Mouse (Mus musculus): ENCODE results near the gene Ddx28. TPM values are rescaled to one million over a fixed set of nuclear protein-coding genes. Genes with fewer than 3 reads are reported as not detected.
"Not testable (repeated sequence)": the region's sequence is repeated elsewhere in the genome, so short reads cannot be mapped to it uniquely, and the experiment has no call there.

The Ddx28 gene
- polyA plus RNA-seq, 1 experiment from 2014 or later = 17.2 TPM

DNA sequence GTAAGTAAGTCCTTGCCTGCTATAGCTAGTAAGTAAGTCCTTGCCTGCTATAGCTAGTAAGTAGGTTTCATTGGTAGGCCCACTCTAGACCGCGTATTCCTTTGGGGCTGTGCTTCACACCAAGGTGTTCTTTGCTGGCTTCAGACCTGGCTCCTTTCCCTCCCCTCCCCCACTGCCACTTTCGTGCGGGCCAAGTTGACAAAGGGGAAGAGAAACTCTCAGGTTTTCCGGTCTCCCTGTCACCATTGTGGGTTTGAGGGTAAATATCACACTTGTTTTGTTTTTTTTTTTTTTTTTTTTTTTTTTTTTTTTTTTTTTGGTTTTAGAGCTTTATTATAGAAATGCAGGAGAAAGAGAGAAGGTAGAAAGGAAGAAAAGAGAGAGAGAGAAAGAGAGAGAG, 19.2 kb downstream of the Ddx28 start:
- H3K4me1 ChIP-seq = 0 out of 2 replicates have a peak, but pooled peaks cover 4% of the 10 kb centered on the region
- H3K9ac ChIP-seq = no peak overlapping the region
- H3K4me3 ChIP-seq (replicated peaks) = no peak overlapping the region
- H3K9me3 ChIP-seq (replicated peaks) = no peaks in the 10 kb centered on the region
- no peak for ATAC-seq (ENCODE audit: insufficient number of reproducible peaks, low FRiP score, low TSS enrichment, low read depth)
- no peak overlapping the region for H3K27ac ChIP-seq (replicated peaks)
- 67% methylated on average over 5 of the region's 5 CpGs for WGBS
- H3K36me3 ChIP-seq = no peaks in the 10 kb centered on the region
- no peaks in the 10 kb centered on the region for H3K27me3 ChIP-seq
- no peak overlapping the region for H3K4me2 ChIP-seq (replicated peaks)

DNA sequence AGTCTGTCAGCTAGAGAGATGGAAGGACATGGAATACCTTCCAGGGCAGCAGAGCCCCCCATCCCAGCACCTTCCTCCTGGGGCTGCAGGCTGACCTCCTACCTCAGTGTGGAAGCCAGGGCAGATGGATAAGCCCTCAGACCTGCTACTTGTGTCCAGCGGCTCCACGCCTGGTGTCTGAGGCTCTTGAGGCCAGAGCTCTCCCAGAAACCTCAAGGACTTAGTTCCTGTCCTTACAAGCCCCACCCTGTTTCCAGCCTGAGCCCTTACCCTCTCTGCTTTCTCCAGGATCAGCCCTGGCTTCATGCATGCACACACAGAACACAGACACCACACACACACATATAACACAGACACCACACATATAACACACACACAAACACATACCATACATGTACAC, 20.1 kb downstream of the Ddx28 start:
- WGBS = 86% methylated on average over 2 of the region's 2 CpGs
- Histone ChIP-seq H3K9ac (no peak overlapping the region), H3K9me3 (replicated peaks) (no peaks in the 10 kb centered on the region)

DNA sequence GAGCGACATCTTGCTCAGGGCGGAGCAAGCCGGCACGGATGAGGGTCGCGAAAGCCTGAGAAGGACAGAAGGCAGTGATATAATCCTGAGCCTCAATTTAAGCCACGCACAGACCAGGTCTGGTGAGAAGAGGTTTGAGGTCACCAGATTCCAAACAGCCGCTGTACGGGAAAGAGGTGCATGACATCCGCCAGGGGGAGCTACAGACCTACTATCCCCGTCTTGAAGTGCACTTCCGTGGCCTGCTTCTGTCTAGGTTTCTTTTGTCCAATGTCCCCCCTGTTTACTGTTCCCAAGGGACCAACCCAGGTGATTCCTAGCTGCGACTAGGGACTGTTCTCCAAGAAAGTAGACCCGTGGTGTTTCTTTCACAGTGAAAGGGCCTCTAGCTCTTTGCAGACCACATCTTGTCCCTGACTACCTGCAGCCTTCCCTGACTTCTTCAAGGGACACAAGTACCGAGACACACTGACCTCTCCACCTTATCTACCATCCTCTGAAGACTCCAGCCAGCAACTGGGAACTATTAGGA, 20.8 kb downstream of the Ddx28 start, which contains the start of gene Dus2:
Gene Dus2 (plus strand): TSS at position 482 of the 532 bp plus-strand sequence.
- H3K4me3 ChIP-seq (replicated peaks) = no peak within 1 kb of the TSS
- WGBS = 8% methylated on average over 15 of the region's 15 CpGs
- 0 out of 2 replicates have a peak, but pooled peaks have one; percentile 60 for ATAC-seq (ENCODE audit: insufficient number of reproducible peaks, low FRiP score, low TSS enrichment, low read depth)

More for the DNA sequence above, 20.1 kb downstream of the Ddx28 start:
- H3K27ac ChIP-seq (replicated peaks) = no peak overlapping the region
- ATAC-seq (ENCODE audit: insufficient number of reproducible peaks, low FRiP score, low TSS enrichment, low read depth) = no peak
- no peak overlapping the region for H3K4me3 ChIP-seq (replicated peaks)
- H3K27me3 ChIP-seq = no peaks in the 10 kb centered on the region
- H3K4me1 ChIP-seq = 0 out of 2 replicates have a peak, but pooled peaks cover 4% of the 10 kb centered on the region
- no peaks in the 10 kb centered on the region for H3K36me3 ChIP-seq
- H3K4me2 ChIP-seq (replicated peaks) = no peak overlapping the region

DNA sequence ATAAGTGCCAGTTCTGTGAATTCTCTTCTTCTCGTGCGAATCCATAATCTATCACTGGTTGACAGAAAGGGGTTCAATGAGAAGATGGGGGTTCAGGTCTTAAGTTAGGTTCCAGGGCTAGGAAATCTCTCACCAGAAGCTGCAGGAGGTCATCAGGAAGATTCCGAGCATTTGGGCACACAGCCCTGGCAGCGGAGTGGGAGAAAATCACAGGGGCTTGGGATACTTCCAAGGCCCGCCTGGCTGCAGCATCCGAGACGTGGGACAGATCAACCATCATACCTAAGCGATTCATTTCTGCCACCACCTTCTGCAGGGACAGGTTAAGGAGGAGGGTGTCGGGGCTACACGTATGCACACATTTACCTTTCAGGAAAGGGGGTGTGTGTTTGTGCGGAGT, 23.1 kb downstream of the Ddx28 start:
- WGBS = 84% methylated on average over 11 of the region's 11 CpGs

More for the DNA sequence above, 20.8 kb downstream of the Ddx28 start, which contains the start of gene Dus2:
- peak within 1 kb of the TSS; percentile 13 for H3K4me2 ChIP-seq (replicated peaks)
- 0 out of 2 replicates have a peak, but pooled peaks cover 4% of the 10 kb centered on the region for H3K4me1 ChIP-seq
- no peak within 1 kb of the TSS for H3K9ac ChIP-seq
- H3K27ac ChIP-seq (replicated peaks) = no peak within 1 kb of the TSS
- no peaks in the 10 kb centered on the region for H3K36me3 ChIP-seq
- H3K9me3 ChIP-seq (replicated peaks) = no peaks in the 10 kb centered on the region
- no peaks in the 10 kb centered on the region for H3K27me3 ChIP-seq

GRCm38 (mm10) chr8:105983406-105983805, 28.3 kb downstream of the Ddx28 start:
- H3K9me3 ChIP-seq (replicated peaks) = not testable (repeated sequence)
- 81% methylated on average over 11 of the region's 11 CpGs for WGBS

More for the DNA sequence above, 23.1 kb downstream of the Ddx28 start:
- no peak overlapping the region for H3K4me2 ChIP-seq (replicated peaks)
- no peak for ATAC-seq (ENCODE audit: insufficient number of reproducible peaks, low FRiP score, low TSS enrichment, low read depth)
- H3K9me3 ChIP-seq (replicated peaks) = no peaks in the 10 kb centered on the region
- H3K9ac ChIP-seq = no peak overlapping the region
- H3K4me1 ChIP-seq = 0 out of 2 replicates have a peak, but pooled peaks cover 4% of the 10 kb centered on the region
- no peak overlapping the region for H3K27ac ChIP-seq (replicated peaks)
- H3K4me3 ChIP-seq (replicated peaks) = no peak overlapping the region
- no peaks in the 10 kb centered on the region for H3K27me3 ChIP-seq
- no peaks in the 10 kb centered on the region for H3K36me3 ChIP-seq

GRCm38 (mm10) chr8:105981146-105981545, 30.5 kb downstream of the Ddx28 start:
- Histone ChIP-seq H3K9me3 (replicated peaks) (no peaks in the 10 kb centered on the region), H3K9ac (no peak overlapping the region), H3K27me3 (no peaks in the 10 kb centered on the region), H3K36me3 (no peaks in the 10 kb centered on the region), H3K27ac (replicated peaks) (no peak overlapping the region), H3K4me2 (replicated peaks) (no peak overlapping the region), H3K4me1 (no peaks in the 10 kb centered on the region), H3K4me3 (replicated peaks) (no peak overlapping the region)
- 100% methylated on average over 1 of the region's 1 CpGs for WGBS
- no peak for ATAC-seq (ENCODE audit: insufficient number of reproducible peaks, low FRiP score, low TSS enrichment, low read depth)

More at GRCm38 (mm10) chr8:105983406-105983805, 28.3 kb downstream of the Ddx28 start:
- H3K4me3 ChIP-seq (replicated peaks); H3K4me1 ChIP-seq; H3K9ac ChIP-seq; H3K36me3 ChIP-seq; H3K27ac ChIP-seq (replicated peaks); H3K4me2 ChIP-seq (replicated peaks); ATAC-seq (ENCODE audit: insufficient number of reproducible peaks, low FRiP score, low TSS enrichment, low read depth); H3K27me3 ChIP-seq: not testable (repeated sequence)

- 87% methylated on average over 15 of the region's 15 CpGs for WGBS
- Histone ChIP-seq H3K27me3 (no peaks in the 10 kb centered on the region), H3K9ac (no peak within 1 kb of the TSS), H3K4me1 (no peaks in the 10 kb centered on the region), H3K9me3 (replicated peaks) (no peaks in the 10 kb centered on the region), H3K4me3 (replicated peaks) (no peak within 1 kb of the TSS), H3K36me3 (no peaks in the 10 kb centered on the region), H3K27ac (replicated peaks) (no peak within 1 kb of the TSS), H3K4me2 (replicated peaks) (no peak within 1 kb of the TSS)
- no peak for ATAC-seq (ENCODE audit: insufficient number of reproducible peaks, low FRiP score, low TSS enrichment, low read depth)
These were observed 32.4 kb downstream of the Ddx28 start, which contains the start of gene Dpep3 for GRCm38 (mm10) chr8:105979325-105979724. Gene Dpep3 (minus strand): TSS chr8:105979429.

GRCm38 (mm10) chr8:105975363-105975762, 36.3 kb downstream of the Ddx28 start:
- 46% methylated on average over 7 of the region's 7 CpGs for WGBS
- Histone ChIP-seq H3K9me3 (replicated peaks) (no peaks in the 10 kb centered on the region), H3K4me2 (replicated peaks) (no peak overlapping the region)

DNA sequence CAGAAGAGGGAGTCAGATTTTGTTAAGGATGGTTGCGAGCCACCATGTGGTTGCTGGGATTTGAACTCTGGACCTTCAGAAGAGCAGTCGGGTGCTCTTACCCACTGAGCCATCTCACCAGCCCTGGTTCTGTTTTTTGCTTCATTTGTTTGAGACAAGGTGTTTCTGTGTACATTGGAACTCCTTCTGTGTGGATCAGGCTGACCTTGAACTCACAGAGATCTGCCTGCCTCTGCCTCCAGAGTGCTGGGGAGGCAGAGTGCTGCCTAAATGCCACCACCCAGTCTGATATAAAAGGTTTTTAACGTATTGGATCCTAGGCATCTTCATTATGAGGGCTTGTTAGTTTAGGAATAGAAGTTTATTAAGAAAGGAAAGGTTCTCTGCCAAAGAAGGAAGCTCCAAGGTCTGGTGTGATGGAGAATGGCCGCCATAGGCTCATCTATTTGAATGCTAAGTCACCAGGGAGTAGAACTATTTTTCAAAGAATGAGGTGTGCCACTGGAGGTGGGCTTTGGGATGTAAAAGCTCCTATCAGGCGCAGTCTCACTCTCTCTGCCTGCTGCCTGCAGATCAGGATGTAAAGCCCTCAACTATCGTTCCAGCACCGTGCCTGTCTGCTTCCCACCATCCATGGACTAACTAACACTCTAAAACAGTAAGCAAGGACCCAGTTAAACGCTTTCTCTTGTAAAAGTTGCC, 40.5 kb downstream of the Ddx28 start:
- WGBS = 74% methylated on average over 8 of the region's 8 CpGs
- Histone ChIP-seq H3K9ac (no peak overlapping the region), H3K27me3 (no peaks in the 10 kb centered on the region), H3K4me1 (peaks cover 10% of the 10 kb centered on the region), H3K27ac (replicated peaks) (no peak overlapping the region), H3K4me3 (replicated peaks) (no peak overlapping the region), H3K9me3 (replicated peaks) (no peaks in the 10 kb centered on the region), H3K4me2 (replicated peaks) (no peak overlapping the region), H3K36me3 (no peaks in the 10 kb centered on the region)
- ATAC-seq (ENCODE audit: insufficient number of reproducible peaks, low FRiP score, low TSS enrichment, low read depth) = no peak

More at GRCm38 (mm10) chr8:105975363-105975762, 36.3 kb downstream of the Ddx28 start:
- Histone ChIP-seq H3K4me1 (no peaks in the 10 kb centered on the region), H3K27me3 (no peaks in the 10 kb centered on the region), H3K4me3 (replicated peaks) (no peak overlapping the region), H3K36me3 (no peaks in the 10 kb centered on the region), H3K27ac (replicated peaks) (no peak overlapping the region), H3K9ac (no peak overlapping the region)
- ATAC-seq (ENCODE audit: insufficient number of reproducible peaks, low FRiP score, low TSS enrichment, low read depth) = no peak

DNA sequence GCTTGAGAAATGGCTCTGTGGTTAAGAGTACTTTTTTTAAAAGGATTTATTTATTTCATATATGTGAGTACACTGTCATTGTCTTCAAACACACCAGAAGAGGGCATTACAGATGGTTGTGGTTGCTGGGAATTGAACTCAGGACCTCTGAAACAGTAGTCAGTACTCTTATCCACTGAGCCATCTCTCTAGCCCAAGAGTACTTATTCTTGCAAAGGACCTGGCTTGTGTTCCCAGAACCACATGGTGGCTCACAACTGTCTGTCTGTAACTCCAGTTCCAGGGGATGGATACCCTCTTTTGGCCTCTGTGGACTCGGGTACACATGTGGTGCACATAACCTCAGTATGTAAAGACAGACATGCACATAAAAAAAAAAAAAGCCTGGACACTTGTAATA, 42.3 kb downstream of the Ddx28 start:
- no peak for ATAC-seq (ENCODE audit: insufficient number of reproducible peaks, low FRiP score, low TSS enrichment, low read depth)
- WGBS = 78% methylated on average over 1 of the region's 1 CpGs

DNA sequence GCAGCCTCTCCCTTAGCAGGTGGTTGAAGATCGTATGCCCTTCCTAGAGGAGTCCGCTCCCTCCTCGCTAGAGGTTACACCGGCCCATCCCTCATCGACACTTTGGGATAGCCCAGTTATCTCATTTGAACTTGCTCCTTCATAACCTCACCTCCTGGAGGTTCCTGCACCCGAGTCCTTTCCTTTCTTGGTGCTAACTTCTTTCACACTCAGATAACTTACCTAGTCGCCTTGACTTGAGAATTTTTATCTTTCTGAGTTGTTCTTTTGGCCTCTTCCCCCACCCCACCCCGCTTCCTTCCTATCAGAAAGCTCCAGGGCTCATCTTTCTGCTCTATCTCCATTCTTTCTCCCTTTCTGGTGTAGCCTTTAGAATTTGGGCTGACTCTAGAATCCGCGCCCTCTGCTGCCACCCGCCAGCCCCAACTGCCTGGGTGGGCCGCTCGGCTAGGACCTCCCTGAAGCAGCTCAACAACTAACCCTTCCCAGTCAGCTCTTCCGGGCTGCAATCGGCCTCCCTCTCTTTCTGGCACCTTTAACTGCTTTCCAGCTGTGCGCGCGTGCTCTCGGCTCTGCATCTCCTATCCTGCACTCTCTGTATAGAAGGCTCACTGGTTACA, 44.9 kb downstream of the Ddx28 start:
- Histone ChIP-seq H3K9ac (no peak overlapping the region), H3K27me3 (no peaks in the 10 kb centered on the region), H3K27ac (replicated peaks) (peak overlapping the region; percentile 58), H3K4me1 (peaks cover 33% of the 10 kb centered on the region), H3K36me3 (no peaks in the 10 kb centered on the region), H3K4me2 (replicated peaks) (peak overlapping the region; percentile 58), H3K4me3 (replicated peaks) (peak overlapping the region; percentile 66), H3K9me3 (replicated peaks) (no peaks in the 10 kb centered on the region)
- ATAC-seq (ENCODE audit: insufficient number of reproducible peaks, low FRiP score, low TSS enrichment, low read depth) = no peak; the same call in 1 of the 2 replicates
- 8% methylated on average over 19 of the region's 19 CpGs for WGBS

More for the DNA sequence above, 42.3 kb downstream of the Ddx28 start:
- Histone ChIP-seq H3K36me3 (no peaks in the 10 kb centered on the region), H3K4me2 (replicated peaks) (no peak overlapping the region), H3K4me3 (replicated peaks) (no peak overlapping the region), H3K27ac (replicated peaks) (no peak overlapping the region), H3K27me3 (no peaks in the 10 kb centered on the region), H3K9me3 (replicated peaks) (no peaks in the 10 kb centered on the region), H3K4me1 (peaks cover 19% of the 10 kb centered on the region), H3K9ac (no peak overlapping the region)

All from embryonic facial prominence, embryonic 15.5 days (tissue).